Mouse (Mus musculus) forebrain, embryonic 13.5 days (tissue): ENCODE results near the gene H2-Q7. TPM values are rescaled to one million over a fixed set of nuclear protein-coding genes. Genes with fewer than 3 reads are reported as not detected.
"Not testable (repeated sequence)": the region's sequence is repeated elsewhere in the genome, so short reads cannot be mapped to it uniquely, and the experiment has no call there.

Source experiments
- ATAC-seq: fragments of 200-750 bp; cut with Nextera tagmentation; 2 replicates; pipeline ENCODE4 v1.8.0; 2017
- H3K27ac ChIP-seq: fragments of 300-500 bp; sonication (generic); 2 replicates; pipeline ENCODE4 v1.5.1; 2015; ENCODE audit warnings: inconsistent platforms, mild to moderate bottlenecking, moderate library complexity
- H3K27me3 ChIP-seq: fragments of 300-500 bp; sonication (generic); 2 replicates; pipeline ENCODE4 v1.6.1; 2015; ENCODE audit warnings: mild to moderate bottlenecking, inconsistent platforms
- H3K36me3 ChIP-seq: fragments of 300-500 bp; sonication (generic); 2 replicates; pipeline ENCODE4 v1.6.1; 2015; ENCODE audit warnings: mild to moderate bottlenecking, inconsistent platforms; ENCODE audit not compliant: poor library complexity, severe bottlenecking
- H3K4me1 ChIP-seq: fragments of 300-500 bp; sonication (generic); 2 replicates; pipeline ENCODE4 v1.6.1; 2015; ENCODE audit warnings: inconsistent platforms
- H3K4me2 ChIP-seq: fragments of 300-500 bp; sonication (generic); 2 replicates; pipeline ENCODE4 v1.6.1; 2015; ENCODE audit warnings: inconsistent platforms, mild to moderate bottlenecking, moderate library complexity
- H3K4me3 ChIP-seq: fragments of 300-500 bp; sonication (generic); 2 replicates; pipeline ENCODE4 v1.5.1; 2015; ENCODE audit warnings: mild to moderate bottlenecking, inconsistent platforms
- H3K9ac ChIP-seq: fragments of 300-500 bp; sonication (generic); 2 replicates; pipeline ENCODE4 v1.6.1; 2015; ENCODE audit warnings: mild to moderate bottlenecking, inconsistent platforms
- H3K9me3 ChIP-seq: fragments of 300-500 bp; sonication (generic); replicated peaks from 2 replicates; pipeline ENCODE4 v1.6.1; 2016; ENCODE audit warnings: inconsistent platforms
- whole genome bisulfite sequencing: fragments of 180-500 bp; shearing (Covaris S2); methylation state at CpG from one replicate; pipeline ENCODE4 v1.1.7; 2015; 5-methylcytosine and 5-hydroxymethylcytosine counted together
- polyA plus RNA-seq: library from polyadenylated mRNA; unstranded; fragments of >200 nt; fragmentation: Nextera tagmentation; extraction: Ambion mirVana; gene quantifications from 2 replicates; pipeline ENCODE4 v1.2.1, GENCODE M21; 2015

The H2-Q7 gene
- polyA plus RNA-seq, 1 experiment from 2014 or later = 2.1 TPM

GRCm38 (mm10) chr17:35439925-35440645 is 1.1 kb downstream of the H2-Q7 start:
- H3K36me3 ChIP-seq, ATAC-seq, H3K9ac ChIP-seq, H3K27ac ChIP-seq, H3K4me3 ChIP-seq, H3K9me3 ChIP-seq, H3K4me1 ChIP-seq: not testable (repeated sequence)
- H3K4me2 ChIP-seq = peak overlapping the region; percentile 80; the same call in 1 of the 2 replicates
- peaks cover 18% of the 10 kb centered on the region for H3K27me3 ChIP-seq
- 46% methylated on average over 27 of the region's 27 CpGs for whole genome bisulfite sequencing

GRCm38 (mm10) chr17:35442376-35442775 is 3.4 kb downstream of the H2-Q7 start:
- H3K9me3 ChIP-seq, H3K27ac ChIP-seq, H3K9ac ChIP-seq, H3K4me2 ChIP-seq, H3K4me3 ChIP-seq, H3K4me1 ChIP-seq, ATAC-seq, H3K36me3 ChIP-seq: not testable (repeated sequence)
- WGBS = 84% methylated on average over 2 of the region's 2 CpGs
- H3K27me3 ChIP-seq = peaks cover 13% of the 10 kb centered on the region

GRCm38 (mm10) chr17:35444510-35444909 is 5.6 kb downstream of the H2-Q7 start:
- H3K9ac ChIP-seq, H3K9me3 ChIP-seq, H3K36me3 ChIP-seq, H3K27ac ChIP-seq, H3K4me3 ChIP-seq, H3K4me2 ChIP-seq, H3K27me3 ChIP-seq, ATAC-seq, H3K4me1 ChIP-seq: not testable (repeated sequence)
- WGBS = 87% methylated on average over 2 of the region's 2 CpGs

GRCm38 (mm10) chr17:35458247-35458646 is 19.3 kb downstream of the H2-Q7 start:
- WGBS = no CpG with 5 or more reads among the region's 1 CpGs
- H3K4me1 ChIP-seq, ATAC-seq, H3K36me3 ChIP-seq, H3K9me3 ChIP-seq, H3K27me3 ChIP-seq, H3K9ac ChIP-seq, H3K27ac ChIP-seq, H3K4me2 ChIP-seq, H3K4me3 ChIP-seq: not testable (repeated sequence)

- WGBS = 50% methylated on average over 3 of the region's 9 CpGs
- 0 out of 2 replicates have a peak, but pooled peaks have one; percentile 19 for ATAC-seq
Observed at GRCm38 (mm10) chr17:35460513-35461341, 21.8 kb downstream of the H2-Q7 start.

GRCm38 (mm10) chr17:35465651-35466050 is 26.7 kb downstream of the H2-Q7 start:
- not testable (repeated sequence) for H3K36me3 ChIP-seq, H3K9me3 ChIP-seq, H3K27ac ChIP-seq, H3K9ac ChIP-seq, H3K4me3 ChIP-seq, ATAC-seq, H3K4me1 ChIP-seq, H3K4me2 ChIP-seq
- WGBS = 7% methylated on average over 8 of the region's 8 CpGs
- H3K27me3 ChIP-seq = peaks cover 24% of the 10 kb centered on the region

More at GRCm38 (mm10) chr17:35460513-35461341, 21.8 kb downstream of the H2-Q7 start:
- H3K27me3 ChIP-seq, H3K4me1 ChIP-seq, H3K4me3 ChIP-seq, H3K9me3 ChIP-seq, H3K27ac ChIP-seq, H3K9ac ChIP-seq, H3K4me2 ChIP-seq, H3K36me3 ChIP-seq: not testable (repeated sequence)

GRCm38 (mm10) chr17:35468936-35469335 is 30.0 kb downstream of the H2-Q7 start:
- not testable (repeated sequence) for H3K27ac ChIP-seq, H3K4me3 ChIP-seq, ATAC-seq, H3K4me2 ChIP-seq, H3K36me3 ChIP-seq, H3K9me3 ChIP-seq, H3K9ac ChIP-seq
- Histone ChIP-seq H3K27me3 (peaks cover 45% of the 10 kb centered on the region), H3K4me1 (peaks cover 11% of the 10 kb centered on the region)
- WGBS = 74% methylated on average over 3 of the region's 3 CpGs

GRCm38 (mm10) chr17:35469842-35470751 is 31.1 kb downstream of the H2-Q7 start, which contains the start of gene H2-Q10:
Gene H2-Q10 (plus strand): TSS chr17:35470089.
- Histone ChIP-seq H3K27me3 (peaks cover 50% of the 10 kb centered on the region), H3K36me3 (no peaks in the 10 kb centered on the region), H3K9ac (peak within 1 kb of the TSS; percentile 34; the same call in 1 of the 2 replicates), H3K27ac (no peak within 1 kb of the TSS), H3K4me3 (peak within 1 kb of the TSS; percentile 35), H3K4me2 (peak within 1 kb of the TSS; percentile 63), H3K4me1 (peaks cover 11% of the 10 kb centered on the region), H3K9me3 (no peaks in the 10 kb centered on the region)
- 1% methylated on average over 69 of the region's 80 CpGs for WGBS
- ATAC-seq = no peak

GRCm38 (mm10) chr17:35484066-35484465 is 45.1 kb downstream of the H2-Q7 start:
- under 1% methylated on average over 9 of the region's 9 CpGs for WGBS
- Histone ChIP-seq H3K36me3 (no peaks in the 10 kb centered on the region), H3K9me3 (no peaks in the 10 kb centered on the region), H3K27ac (no peak overlapping the region), H3K9ac (no peak overlapping the region), H3K4me2 (no peak overlapping the region), H3K4me3 (no peak overlapping the region), H3K4me1 (0 out of 2 replicates have a peak, but pooled peaks cover 2% of the 10 kb centered on the region), H3K27me3 (no peaks in the 10 kb centered on the region)
- no peak for ATAC-seq

GRCm38 (mm10) chr17:35485702-35486101 is 46.7 kb downstream of the H2-Q7 start:
- H3K4me2 ChIP-seq = no peak overlapping the region
- WGBS = 30% methylated on average over 4 of the region's 4 CpGs

GRCm38 (mm10) chr17:35486726-35487125 is 47.8 kb downstream of the H2-Q7 start:
- no peak for ATAC-seq
- H3K9ac ChIP-seq = no peak overlapping the region
- H3K4me2 ChIP-seq = no peak overlapping the region
- H3K9me3 ChIP-seq = no peaks in the 10 kb centered on the region
- H3K27me3 ChIP-seq = no peaks in the 10 kb centered on the region
- H3K36me3 ChIP-seq = no peaks in the 10 kb centered on the region
- 0 out of 2 replicates have a peak, but pooled peaks cover 2% of the 10 kb centered on the region for H3K4me1 ChIP-seq
- 72% methylated on average over 10 of the region's 10 CpGs for WGBS
- H3K27ac ChIP-seq = no peak overlapping the region
- H3K4me3 ChIP-seq = no peak overlapping the region

More at GRCm38 (mm10) chr17:35485702-35486101, 46.7 kb downstream of the H2-Q7 start:
- Histone ChIP-seq H3K4me3 (no peak overlapping the region), H3K36me3 (no peaks in the 10 kb centered on the region), H3K4me1 (0 out of 2 replicates have a peak, but pooled peaks cover 2% of the 10 kb centered on the region), H3K9ac (no peak overlapping the region), H3K27ac (no peak overlapping the region), H3K9me3 (no peaks in the 10 kb centered on the region), H3K27me3 (no peaks in the 10 kb centered on the region)
- ATAC-seq = no peak
